Mouse (Mus musculus): Measurements from ENCODE around the gene Brix1. TPM values are rescaled to one million over a fixed set of nuclear protein-coding genes. Genes with fewer than 3 reads are reported as not detected.

The Brix1 gene
- polyA plus RNA-seq, 2 experiments: 14.9 to 72.3 TPM

- TF ChIP-seq EP300 (IDR thresholded peaks at IDR 0.05; ENCODE audit: low read depth): no peak
- no peak for TF ChIP-seq CTCF (IDR thresholded peaks at IDR 0.05; ENCODE audit: low read depth)
- Histone ChIP-seq H3K4me2 (ENCODE audit: low read depth) (peak within 1 kb of the TSS; percentile 98), H3K9ac (replicated peaks) (peak within 1 kb of the TSS; percentile 87), H3K9me3 (ENCODE audit: control insufficient read depth, low read length) (no peaks in the 10 kb centered on the region), H3K36me3 (replicated peaks; ENCODE audit: control insufficient read depth, insufficient read depth, low read depth) (peaks cover 1% of the 10 kb centered on the region), H3K27me3 (ENCODE audit: control insufficient read depth, insufficient read depth, low read length) (no peaks in the 10 kb centered on the region), H3K27ac (peak within 1 kb of the TSS; percentile 25; the same call in 1 of the 2 replicates), H3K4me3 (ENCODE audit: insufficient read depth in 1 of 2, low read depth in 2 of 2, low read length in 2 of 2) (peak within 1 kb of the TSS; percentile 72 to 84), H3K4me1 (replicated peaks; ENCODE audit: control insufficient read depth in 2 of 2, insufficient read depth in 2 of 2, low read length in 1 of 2) (peaks cover 2 to 7% of the 10 kb centered on the region in 2 experiments; a peak in 2 of 4 replicates)
- ATAC-seq (ENCODE audit: insufficient read depth): peak; percentile 97
- WGBS (ENCODE audit: insufficient replicate concordance): 1% methylated on average over 65 of the region's 87 CpGs
- peak; percentile 65 to 70 (median 69) for DNase-seq (ENCODE audit: low read depth in 3 of 3, low spot score in 3 of 3)
Measured at GRCm38 (mm10) chr15:10470151-10470831, 15.5 kb downstream of the Brix1 start, which contains the start of gene Dnajc21. Gene Dnajc21, minus strand, starts transcription at chr15:10470516.

GRCm38 (mm10) chr15:10469641-10470150 lies 16.1 kb downstream of the Brix1 start:
- Histone ChIP-seq H3K27me3 (ENCODE audit: control insufficient read depth, insufficient read depth, low read length) (no peaks in the 10 kb centered on the region), H3K4me3 (ENCODE audit: insufficient read depth in 1 of 2, low read depth in 2 of 2, low read length in 2 of 2) (peak overlapping the region; percentile 72 to 84), H3K4me1 (replicated peaks; ENCODE audit: control insufficient read depth in 2 of 2, insufficient read depth in 2 of 2, low read length in 1 of 2) (peaks cover 2 to 7% of the 10 kb centered on the region in 2 experiments; a peak in 2 of 4 replicates), H3K9ac (replicated peaks) (peak overlapping the region; percentile 87), H3K27ac (peak overlapping the region; percentile 25; the same call in 1 of the 2 replicates), H3K9me3 (ENCODE audit: control insufficient read depth, low read length) (no peaks in the 10 kb centered on the region), H3K4me2 (ENCODE audit: low read depth) (peak overlapping the region; percentile 98), H3K36me3 (replicated peaks; ENCODE audit: control insufficient read depth, insufficient read depth, low read depth) (no peaks in the 10 kb centered on the region)
- peak; percentile 4; the same call in 1 of the 2 replicates for ATAC-seq (ENCODE audit: insufficient read depth)
- TF ChIP-seq EP300 (IDR thresholded peaks at IDR 0.05; ENCODE audit: low read depth) (no peak), CTCF (IDR thresholded peaks at IDR 0.05; ENCODE audit: low read depth) (no peak)
- under 1% methylated on average over 39 of the region's 40 CpGs for WGBS (ENCODE audit: insufficient replicate concordance)
- DNase-seq (ENCODE audit: low read depth in 3 of 3, low spot score in 3 of 3): no peak

- H3K27ac ChIP-seq: no peak overlapping the region
- peak overlapping the region; percentile 98 for H3K4me2 ChIP-seq (ENCODE audit: low read depth)
- no peak for ATAC-seq (ENCODE audit: insufficient read depth)
Measured at GRCm38 (mm10) chr15:10468761-10469160, 17.0 kb downstream of the Brix1 start.

GRCm38 (mm10) chr15:10464678-10465077 lies 21.1 kb downstream of the Brix1 start:
- Histone ChIP-seq H3K9me3 (ENCODE audit: control insufficient read depth, low read length) (no peaks in the 10 kb centered on the region), H3K4me1 (replicated peaks; ENCODE audit: control insufficient read depth in 2 of 2, insufficient read depth in 2 of 2, low read length in 1 of 2) (peaks cover 2 to 8% of the 10 kb centered on the region in 2 experiments; a peak in 2 of 4 replicates), H3K4me3 (ENCODE audit: insufficient read depth in 1 of 2, low read depth in 2 of 2, low read length in 2 of 2) (no peak overlapping the region), H3K27me3 (ENCODE audit: control insufficient read depth, insufficient read depth, low read length) (no peaks in the 10 kb centered on the region), H3K27ac (no peak overlapping the region), H3K9ac (replicated peaks) (no peak overlapping the region), H3K36me3 (replicated peaks; ENCODE audit: control insufficient read depth, insufficient read depth, low read depth) (no peaks in the 10 kb centered on the region; the same call in 1 of the 2 replicates), H3K4me2 (ENCODE audit: low read depth) (no peak overlapping the region)
- TF ChIP-seq CTCF (IDR thresholded peaks at IDR 0.05; ENCODE audit: low read depth): no peak
- no peak for ATAC-seq (ENCODE audit: insufficient read depth)
- WGBS (ENCODE audit: insufficient replicate concordance): 38% methylated on average over 3 of the region's 3 CpGs
- no peak for DNase-seq (ENCODE audit: low read depth in 3 of 3, low spot score in 3 of 3)

More at GRCm38 (mm10) chr15:10468761-10469160, 17.0 kb downstream of the Brix1 start:
- no peak overlapping the region for H3K9ac ChIP-seq (replicated peaks)
- H3K4me3 ChIP-seq (ENCODE audit: insufficient read depth in 1 of 2, low read depth in 2 of 2, low read length in 2 of 2): no peak overlapping the region
- peaks cover 2 to 10% of the 10 kb centered on the region in 2 experiments; a peak in 2 of 4 replicates for H3K4me1 ChIP-seq (replicated peaks; ENCODE audit: control insufficient read depth in 2 of 2, insufficient read depth in 2 of 2, low read length in 1 of 2)
- no peaks in the 10 kb centered on the region for H3K36me3 ChIP-seq (replicated peaks; ENCODE audit: control insufficient read depth, insufficient read depth, low read depth)
- no peak for DNase-seq (ENCODE audit: low read depth in 3 of 3, low spot score in 3 of 3)
- H3K27me3 ChIP-seq (ENCODE audit: control insufficient read depth, insufficient read depth, low read length): no peaks in the 10 kb centered on the region
- 54% methylated on average over 3 of the region's 3 CpGs for WGBS (ENCODE audit: insufficient replicate concordance)
- no peak for TF ChIP-seq CTCF (IDR thresholded peaks at IDR 0.05; ENCODE audit: low read depth)
- no peak for TF ChIP-seq EP300 (IDR thresholded peaks at IDR 0.05; ENCODE audit: low read depth)
- no peaks in the 10 kb centered on the region for H3K9me3 ChIP-seq (ENCODE audit: control insufficient read depth, low read length)

- Histone ChIP-seq H3K4me2 (ENCODE audit: low read depth) (no peak overlapping the region), H3K27me3 (ENCODE audit: control insufficient read depth, insufficient read depth, low read length) (no peaks in the 10 kb centered on the region), H3K27ac (no peak overlapping the region), H3K9ac (replicated peaks) (no peak overlapping the region), H3K4me1 (replicated peaks; ENCODE audit: control insufficient read depth in 2 of 2, insufficient read depth in 2 of 2, low read length in 1 of 2) (peaks cover 0 to 4% of the 10 kb centered on the region in 2 experiments; a peak in 1 of 4 replicates), H3K9me3 (ENCODE audit: control insufficient read depth, low read length) (no peaks in the 10 kb centered on the region), H3K36me3 (replicated peaks; ENCODE audit: control insufficient read depth, insufficient read depth, low read depth) (peaks cover 3% of the 10 kb centered on the region; the same call in 1 of the 2 replicates), H3K4me3 (ENCODE audit: insufficient read depth in 1 of 2, low read depth in 2 of 2, low read length in 2 of 2) (no peak overlapping the region)
- TF ChIP-seq EP300 (IDR thresholded peaks at IDR 0.05; ENCODE audit: low read depth): no peak
- no peak for TF ChIP-seq CTCF (IDR thresholded peaks at IDR 0.05; ENCODE audit: low read depth)
- ATAC-seq (ENCODE audit: insufficient read depth): no peak
- DNase-seq (ENCODE audit: low read depth in 3 of 3, low spot score in 3 of 3): no peak
- WGBS (ENCODE audit: insufficient replicate concordance): 52% methylated on average over 5 of the region's 5 CpGs
Measured at GRCm38 (mm10) chr15:10463555-10463954, 22.2 kb downstream of the Brix1 start.

All from liver, embryonic 14.5 days (tissue).